Mouse (Mus musculus) C2C12 (cell line): ENCODE measurements around the gene Slc19a2.
A peak's percentile ranks its signal among the peaks of the same experiment; 100 is the strongest.

Source experiments
- CTCF ChIP-seq: IDR thresholded peaks from one replicate; pipeline ENCODE4 v1.5.1; 2011; ENCODE audit not compliant: control insufficient read depth, insufficient read depth, insufficient read length
- FOSL1 ChIP-seq: IDR thresholded peaks from one replicate; pipeline ENCODE4 v1.8.0; 2011; ENCODE audit warnings: mild to moderate bottlenecking, low read length; ENCODE audit not compliant: poor library complexity, insufficient read depth, severe bottlenecking
- MAX ChIP-seq: IDR thresholded peaks from one replicate; pipeline ENCODE4 v1.6.1; 2011; ENCODE audit warnings: mild to moderate bottlenecking, control low read depth

DNA sequence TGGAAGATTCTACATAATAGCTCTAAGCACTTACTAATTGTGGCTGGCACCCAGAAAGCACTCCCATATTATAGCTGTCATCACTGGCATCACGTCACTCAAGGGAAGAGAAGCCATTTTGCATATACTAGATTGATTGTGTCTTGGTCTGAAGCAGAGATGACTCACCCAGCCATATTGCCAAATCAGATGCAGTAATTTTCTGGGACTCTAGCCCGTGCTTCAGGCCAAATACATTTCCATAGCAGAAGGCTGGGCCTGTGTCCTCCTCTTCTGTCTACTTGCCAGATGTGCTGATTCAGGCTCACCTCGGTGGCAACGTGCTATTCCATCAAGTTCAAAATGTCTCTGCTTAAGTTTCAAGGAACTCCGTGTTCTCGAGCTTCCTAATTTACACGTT, 12.7 kb downstream of the Slc19a2 start:
- no peak for TF ChIP-seq CTCF
- no peak for TF ChIP-seq MAX
- TF ChIP-seq FOSL1 = peak; percentile 2
